Mouse (Mus musculus) ES-E14 (cell line): ENCODE data around the gene Cxcl12.

ENCODE experiments used
- CHD2 ChIP-seq: IDR thresholded peaks from 2 replicates; pipeline ENCODE4 v1.6.1; 2014; ENCODE audit warnings: mild to moderate bottlenecking, low read depth, low read length, inconsistent platforms
- HCFC1 ChIP-seq: IDR thresholded peaks from 2 replicates; pipeline ENCODE4 v1.6.1; 2012; ENCODE audit warnings: low read length, inconsistent platforms, borderline replicate concordance; ENCODE audit not compliant: insufficient read depth
- MAFK ChIP-seq: IDR thresholded peaks from 2 replicates; pipeline ENCODE4 v1.6.1; 2014; ENCODE audit warnings: mild to moderate bottlenecking, low read depth, low read length, inconsistent platforms; ENCODE audit not compliant: insufficient read depth
- ZC3H11A ChIP-seq: IDR thresholded peaks from 2 replicates; pipeline ENCODE4 v1.6.1; 2012; ENCODE audit warnings: low read depth, mild to moderate bottlenecking, inconsistent platforms, low read length, borderline replicate concordance
- ZNF384 ChIP-seq: IDR thresholded peaks from 2 replicates; pipeline ENCODE4 v1.6.1; 2012; ENCODE audit warnings: low read depth, low read length, inconsistent platforms

GRCm38 (mm10) chr6:117169051-117169909, 945 bp downstream of the Cxcl12 start:
- TF ChIP-seq ZNF384 (no peak), MAFK (no peak), ZC3H11A (no peak), HCFC1 (no peak), CHD2 (no peak)
